Mouse (Mus musculus) lung, embryonic 14.5 days (tissue): Measurements from ENCODE around the gene St14. TPM values are rescaled to one million over a fixed set of nuclear protein-coding genes. Genes with fewer than 3 reads are reported as not detected.

ENCODE experiments used
- ATAC-seq: fragments of 200-750 bp; cut with Nextera tagmentation; 2 replicates; pipeline ENCODE4 v1.8.0; 2017; ENCODE audit warnings: mild to moderate bottlenecking, moderate TSS enrichment, moderate library complexity; ENCODE audit not compliant: insufficient read depth
- DNase-seq: peaks from one replicate; pipeline ENCODE4 v3.0.0-alpha.2; 2015
- H3K27ac ChIP-seq: fragments of 300-500 bp; sonication (generic); 2 replicates; pipeline ENCODE4 v1.5.1; 2014; ENCODE audit warnings: low read depth, mild to moderate bottlenecking, moderate library complexity
- H3K27me3 ChIP-seq: fragments of 300-500 bp; sonication (generic); 2 replicates; pipeline ENCODE4 v1.6.1; 2014; ENCODE audit warnings: low read length, control low read depth; ENCODE audit not compliant: insufficient read depth
- H3K36me3 ChIP-seq: fragments of 300-500 bp; sonication (generic); 2 replicates; pipeline ENCODE4 v1.6.1; 2014; ENCODE audit warnings: control low read depth; ENCODE audit not compliant: insufficient read depth
- H3K4me1 ChIP-seq: fragments of 300-500 bp; sonication (generic); 2 replicates; pipeline ENCODE4 v1.6.1; 2014; ENCODE audit warnings: antibody characterized with exemption, control low read depth; ENCODE audit not compliant: insufficient read depth
- H3K4me2 ChIP-seq: fragments of 300-500 bp; sonication (generic); 2 replicates; pipeline ENCODE4 v1.6.1; 2014; ENCODE audit warnings: mild to moderate bottlenecking
- H3K4me3 ChIP-seq: fragments of 300-500 bp; sonication (generic); 2 replicates; pipeline ENCODE4 v1.5.1; 2014; ENCODE audit warnings: low read depth, low read length
- H3K9ac ChIP-seq: fragments of 300-500 bp; sonication (generic); 2 replicates; pipeline ENCODE4 v1.6.1; 2014
- H3K9me3 ChIP-seq: fragments of 300-500 bp; sonication (generic); 2 replicates; pipeline ENCODE4 v1.6.1; 2016; ENCODE audit warnings: low read depth, low read length, control low read depth
- CTCF ChIP-seq: IDR thresholded peaks from 2 replicates; pipeline ENCODE4 v1.5.1; 2016; ENCODE audit warnings: antibody characterized with exemption, low read depth
- WGBS: fragments of 180-500 bp; shearing (Covaris S2); extraction: QIAGEN DNeasy Blood & Tissue Kit; methylation state at CpG from one replicate; pipeline ENCODE4 v1.1.7; 2014; 5-methylcytosine and 5-hydroxymethylcytosine counted together
- polyA plus RNA-seq: library from polyadenylated mRNA; unstranded; fragments of >200 nt; fragmentation: Nextera tagmentation; extraction: Ambion mirVana; gene quantifications from 2 replicates; pipeline ENCODE4 v1.2.1, GENCODE M21; 2014

St14 gene
- polyA plus RNA-seq, 1 experiment from 2014 or later, result 42.1 TPM

- 70% methylated on average over 5 of the region's 5 CpGs for WGBS
- no peak for ATAC-seq
Measured at GRCm38 (mm10) chr9:31085556-31085955, 46.1 kb downstream of the St14 start.

GRCm38 (mm10) chr9:31082771-31083170 lies 48.9 kb downstream of the St14 start:
- H3K4me2 ChIP-seq, result no peak overlapping the region
- no peaks in the 10 kb centered on the region for H3K4me1 ChIP-seq
- 69% methylated on average over 6 of the region's 6 CpGs for WGBS
- no peaks in the 10 kb centered on the region for H3K36me3 ChIP-seq
- TF ChIP-seq CTCF, result no peak
- no peak overlapping the region for H3K9ac ChIP-seq
- no peaks in the 10 kb centered on the region for H3K9me3 ChIP-seq
- H3K27ac ChIP-seq, result no peak overlapping the region
- no peak for ATAC-seq
- H3K27me3 ChIP-seq, result no peaks in the 10 kb centered on the region
- H3K4me3 ChIP-seq, result no peak overlapping the region
- no peak for DNase-seq

More at GRCm38 (mm10) chr9:31085556-31085955, 46.1 kb downstream of the St14 start:
- no peak overlapping the region for H3K9ac ChIP-seq
- H3K36me3 ChIP-seq, result no peaks in the 10 kb centered on the region
- H3K4me2 ChIP-seq, result no peak overlapping the region
- H3K4me1 ChIP-seq, result no peaks in the 10 kb centered on the region
- H3K9me3 ChIP-seq, result no peaks in the 10 kb centered on the region
- no peak for TF ChIP-seq CTCF
- no peaks in the 10 kb centered on the region for H3K27me3 ChIP-seq
- DNase-seq, result no peak
- no peak overlapping the region for H3K4me3 ChIP-seq
- no peak overlapping the region for H3K27ac ChIP-seq

- TF ChIP-seq CTCF, result peak; percentile 88
- WGBS, result 10% methylated on average over 15 of the region's 15 CpGs
- no peak overlapping the region for H3K4me3 ChIP-seq
Measured at GRCm38 (mm10) chr9:31082054-31082666, 49.5 kb downstream of the St14 start.

GRCm38 (mm10) chr9:31080726-31081125 lies 50.9 kb downstream of the St14 start:
- Histone ChIP-seq H3K4me2 (no peak overlapping the region), H3K9ac (no peak overlapping the region), H3K9me3 (no peaks in the 10 kb centered on the region), H3K27ac (no peak overlapping the region), H3K36me3 (no peaks in the 10 kb centered on the region), H3K4me1 (no peaks in the 10 kb centered on the region), H3K27me3 (no peaks in the 10 kb centered on the region), H3K4me3 (no peak overlapping the region)
- peak; percentile 53; the same call in 1 of the 2 replicates for ATAC-seq
- peak; percentile 72 for DNase-seq
- WGBS, result 32% methylated on average over 6 of the region's 6 CpGs
- no peak for TF ChIP-seq CTCF

More at GRCm38 (mm10) chr9:31082054-31082666, 49.5 kb downstream of the St14 start:
- no peaks in the 10 kb centered on the region for H3K36me3 ChIP-seq
- H3K27me3 ChIP-seq, result no peaks in the 10 kb centered on the region
- H3K9ac ChIP-seq, result no peak overlapping the region
- no peak overlapping the region for H3K27ac ChIP-seq
- peak overlapping the region; percentile 37; the same call in 1 of the 2 replicates for H3K4me2 ChIP-seq
- ATAC-seq, result peak; percentile 38; the same call in 1 of the 2 replicates
- H3K9me3 ChIP-seq, result no peaks in the 10 kb centered on the region
- H3K4me1 ChIP-seq, result no peaks in the 10 kb centered on the region
- DNase-seq, result peak; percentile 93

GRCm38 (mm10) chr9:31074836-31075235 lies 56.8 kb downstream of the St14 start:
- no peaks in the 10 kb centered on the region for H3K4me1 ChIP-seq
- WGBS, result 88% methylated on average over 10 of the region's 10 CpGs
- H3K27me3 ChIP-seq, result no peaks in the 10 kb centered on the region
- H3K36me3 ChIP-seq, result no peaks in the 10 kb centered on the region
- ATAC-seq (no peak), DNase-seq (no peak)
- H3K4me2 ChIP-seq, result no peak overlapping the region
- H3K4me3 ChIP-seq, result no peak overlapping the region
- no peaks in the 10 kb centered on the region for H3K9me3 ChIP-seq
- TF ChIP-seq CTCF, result no peak
- no peak overlapping the region for H3K27ac ChIP-seq
- H3K9ac ChIP-seq, result no peak overlapping the region

GRCm38 (mm10) chr9:31073797-31074196 lies 57.9 kb downstream of the St14 start:
- DNase-seq, result no peak
- Histone ChIP-seq H3K4me3 (no peak overlapping the region), H3K27ac (no peak overlapping the region), H3K27me3 (no peaks in the 10 kb centered on the region), H3K4me2 (no peak overlapping the region), H3K9ac (no peak overlapping the region), H3K4me1 (no peaks in the 10 kb centered on the region), H3K36me3 (0 out of 2 replicates have a peak, but pooled peaks cover 6% of the 10 kb centered on the region), H3K9me3 (no peaks in the 10 kb centered on the region)
- TF ChIP-seq CTCF, result no peak
- 71% methylated on average over 7 of the region's 7 CpGs for WGBS
- no peak for ATAC-seq

- no peak for DNase-seq
- Histone ChIP-seq H3K4me1 (no peaks in the 10 kb centered on the region), H3K4me2 (no peak overlapping the region), H3K27ac (no peak overlapping the region), H3K27me3 (no peaks in the 10 kb centered on the region), H3K9me3 (no peaks in the 10 kb centered on the region), H3K36me3 (0 out of 2 replicates have a peak, but pooled peaks cover 12% of the 10 kb centered on the region), H3K4me3 (no peak overlapping the region), H3K9ac (no peak overlapping the region)
- no peak for TF ChIP-seq CTCF
- 73% methylated on average over 5 of the region's 5 CpGs for WGBS
- no peak for ATAC-seq
Measured at GRCm38 (mm10) chr9:31072256-31072655, 59.4 kb downstream of the St14 start.

- 95% methylated on average over 7 of the region's 8 CpGs for WGBS
- DNase-seq, result no peak
- Histone ChIP-seq H3K9me3 (no peaks in the 10 kb centered on the region), H3K36me3 (peaks cover 24% of the 10 kb centered on the region), H3K4me1 (no peaks in the 10 kb centered on the region), H3K4me3 (no peak overlapping the region), H3K4me2 (no peak overlapping the region), H3K27me3 (no peaks in the 10 kb centered on the region), H3K9ac (no peak overlapping the region), H3K27ac (no peak overlapping the region)
- ATAC-seq, result no peak
- TF ChIP-seq CTCF, result no peak
Measured at GRCm38 (mm10) chr9:31070706-31071105, 60.9 kb downstream of the St14 start.
